Mouse (Mus musculus) gastrocnemius, postnatal 14 days (tissue): ENCODE measurements around the gene Ube2i. TPM values are rescaled to one million over a fixed set of nuclear protein-coding genes. Genes with fewer than 3 reads are reported as not detected.
"Not testable (repeated sequence)": the region's sequence is repeated elsewhere in the genome, so short reads cannot be mapped to it uniquely, and the experiment has no call there.

Experiments used
- DNase-seq: peaks from one replicate; pipeline ENCODE4 v3.0.0; 2021; ENCODE audit warnings: mixed read lengths
- intact Hi-C: fragments of 180-260 bp; cut with DNase I; formaldehyde crosslinking; loops from one replicate; pipeline ENCODE4 v1.15.1; 2025; ENCODE audit warnings: low total_unique reads
- total RNA-seq, 2 experiments: library from RNA; stranded (reverse); gene quantifications; 2 replicates each; pipeline ENCODE4 v1.2.3; 2021

Ube2i gene
- total RNA-seq, 2 experiments from 2014 or later, result 74.9 to 82.6 TPM

GRCm38 (mm10) chr17:25257804-25258261 lies 16.6 kb downstream of the Ube2i start:
- no peak for DNase-seq
- intact Hi-C loops, result no loop called here

GRCm38 (mm10) chr17:25256140-25256754 lies 18.2 kb downstream of the Ube2i start, which contains the start of gene Baiap3:
Gene Baiap3 (minus strand): TSS chr17:25256364.
- DNase-seq, result no peak
- intact Hi-C loops, result no loop called here

DNA sequence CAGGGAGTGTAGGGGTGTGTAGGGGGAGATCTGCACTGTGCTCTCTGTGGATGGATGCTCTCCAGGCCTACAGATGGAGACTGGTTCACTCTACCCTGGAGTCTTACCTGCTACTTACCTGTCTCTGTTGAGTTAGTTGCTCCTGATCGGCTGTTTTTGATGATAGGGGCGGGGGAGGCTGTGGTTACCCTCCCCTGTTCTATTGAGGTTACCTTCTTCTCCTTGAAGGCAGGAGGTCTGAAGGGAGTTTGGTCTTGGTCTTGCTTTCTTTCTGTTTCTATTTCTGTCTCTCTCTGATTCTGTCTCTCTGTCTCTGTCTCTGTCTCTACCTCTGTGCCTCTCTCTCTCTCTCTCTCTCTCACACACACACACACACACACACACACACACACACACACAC lies 19.3 kb downstream of the Ube2i start:
- no peak for DNase-seq
- intact Hi-C loops, result no loop called here

GRCm38 (mm10) chr17:25253760-25254159 lies 20.7 kb downstream of the Ube2i start:
- DNase-seq, result no peak
- intact Hi-C loops, result no loop called here

- DNase-seq, result no peak
- intact Hi-C loops, result no loop called here
Measured at GRCm38 (mm10) chr17:25252643-25253042, 21.8 kb downstream of the Ube2i start.

DNA sequence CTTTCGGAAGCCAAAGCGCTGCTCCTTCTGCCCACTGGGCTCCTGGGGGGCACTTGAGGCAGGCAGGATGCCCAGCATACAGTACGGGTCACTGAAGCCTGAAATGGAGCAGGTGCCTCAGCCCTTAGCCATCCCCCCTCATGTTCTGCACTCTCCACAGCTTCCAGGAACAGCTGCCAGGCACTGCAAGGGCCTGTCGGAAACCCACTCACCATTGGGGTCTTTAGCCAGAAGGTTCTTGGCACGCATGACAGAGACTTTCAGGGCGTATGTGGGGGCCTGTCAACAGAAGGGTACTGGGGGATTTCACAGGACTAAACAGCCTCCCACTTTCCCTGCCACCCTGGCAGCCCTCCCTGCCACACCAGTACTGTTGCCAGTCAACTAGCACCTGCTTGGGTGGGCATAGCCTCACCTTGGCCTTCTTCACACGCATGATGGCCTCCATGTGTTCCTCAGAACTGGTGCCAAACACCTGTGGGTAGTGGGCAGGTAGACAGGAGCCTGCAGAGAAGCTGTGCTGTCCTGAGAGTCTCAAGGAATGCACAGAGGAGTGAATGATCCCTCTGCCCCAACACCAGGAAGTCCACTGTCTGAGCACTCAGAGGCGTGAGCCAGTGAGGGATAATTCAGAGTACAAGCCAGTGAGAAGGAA lies 24.1 kb downstream of the Ube2i start:
- intact Hi-C loops, result no loop called here
- DNase-seq, result no peak

DNA sequence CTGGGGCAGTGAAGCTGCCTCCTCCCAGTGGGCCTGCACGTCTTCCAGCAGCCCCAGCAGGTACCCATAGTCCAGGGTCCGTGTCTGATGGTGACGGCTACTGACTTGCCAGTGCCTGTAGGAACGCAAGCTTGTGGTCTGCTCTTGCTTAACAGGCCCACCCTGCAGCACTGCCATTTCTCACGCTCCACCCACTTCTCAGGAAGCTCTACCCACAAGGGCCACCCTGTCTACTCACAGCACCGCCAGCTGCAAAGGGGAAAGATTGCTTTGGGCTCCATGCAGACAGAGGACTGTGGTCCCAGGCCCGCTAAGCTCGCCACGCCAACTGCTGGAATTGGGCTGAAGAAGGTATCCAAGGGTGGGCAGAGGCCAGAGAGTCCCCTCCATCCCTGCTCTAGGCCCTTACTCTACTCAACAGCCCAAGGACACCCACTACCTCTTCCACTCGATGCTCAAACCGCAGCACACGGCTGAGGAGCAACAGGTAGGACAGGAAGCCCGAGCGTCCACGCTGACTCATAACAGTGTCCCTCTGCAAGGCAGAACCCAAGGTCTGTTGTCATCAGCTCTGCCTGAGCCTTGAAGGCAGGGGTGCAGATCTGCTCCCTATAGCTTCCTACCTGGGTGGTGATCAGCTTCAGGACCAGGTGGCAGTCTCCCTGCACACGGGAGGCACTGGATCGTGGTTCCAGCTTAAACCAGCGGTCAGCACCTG lies 26.2 kb downstream of the Ube2i start:
- DNase-seq, result no peak

DNA sequence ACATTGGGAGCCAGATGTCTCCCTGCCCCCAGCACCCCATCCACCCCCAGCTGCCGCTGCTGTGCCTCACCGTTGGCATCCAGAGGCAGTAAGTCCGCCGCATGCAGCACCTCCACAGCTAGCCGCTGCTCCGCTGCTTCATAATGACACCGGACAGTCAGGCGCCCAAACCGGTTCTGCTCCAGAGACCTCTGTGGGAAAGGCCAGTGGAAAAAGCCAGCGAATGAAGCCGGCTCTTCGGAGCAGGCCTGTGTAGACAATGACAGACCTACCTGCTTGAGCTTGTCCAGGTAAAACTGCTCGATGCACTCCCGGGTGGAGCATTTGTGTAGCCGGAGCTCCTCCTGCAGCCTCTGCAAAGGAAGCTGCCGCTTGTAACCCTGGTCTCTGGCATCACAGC lies 30.2 kb downstream of the Ube2i start:
- intact Hi-C loops, result no loop called here
- no peak for DNase-seq

More for the DNA sequence above, 26.2 kb downstream of the Ube2i start:
- intact Hi-C loops, result loop anchor here (5.0 kb wide), 1 partner anchor 91 kb away; no protein-coding TSS in a partner anchor

DNA sequence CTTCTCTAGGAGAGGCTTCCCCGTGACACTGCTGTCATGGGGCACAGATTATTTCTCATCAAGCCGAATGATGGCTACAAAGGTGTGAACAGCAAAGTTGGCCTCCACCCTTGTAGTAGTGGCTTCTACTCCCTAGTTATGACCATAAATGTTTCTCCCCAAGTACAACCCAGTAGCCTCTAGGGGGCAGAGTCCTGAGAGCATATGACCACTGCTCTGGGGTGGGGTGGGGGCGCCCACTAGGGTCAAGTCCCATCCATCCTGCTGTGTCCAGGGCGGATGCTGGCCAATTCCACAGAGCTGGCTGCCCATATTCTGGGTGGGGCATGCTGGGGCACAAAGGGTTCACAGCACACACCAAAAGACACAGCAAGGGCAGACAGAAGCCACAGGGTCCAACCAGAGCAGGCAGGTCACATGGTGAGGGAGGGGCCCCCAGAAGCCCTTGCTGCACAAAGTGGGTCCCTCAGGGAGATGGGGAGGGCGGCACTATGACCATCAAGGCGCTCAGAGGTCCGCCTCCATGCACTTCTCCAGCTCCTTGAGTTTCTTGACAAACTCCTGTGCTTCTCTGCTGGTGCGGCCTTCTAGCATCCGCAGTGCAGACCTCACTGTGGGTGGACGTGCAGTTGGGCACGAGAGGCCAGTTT lies 31.2 kb downstream of the Ube2i start:
- intact Hi-C loops, result no loop called here
- no peak for DNase-seq

GRCm38 (mm10) chr17:25239695-25240636 lies 34.5 kb downstream of the Ube2i start, which contains the start of the genes Gnptg and Tsr3:
Gene Gnptg (minus strand): TSS chr17:25240124.
Gene Tsr3 (plus strand): TSS chr17:25240170.
- intact Hi-C loops, result no loop called here

DNA sequence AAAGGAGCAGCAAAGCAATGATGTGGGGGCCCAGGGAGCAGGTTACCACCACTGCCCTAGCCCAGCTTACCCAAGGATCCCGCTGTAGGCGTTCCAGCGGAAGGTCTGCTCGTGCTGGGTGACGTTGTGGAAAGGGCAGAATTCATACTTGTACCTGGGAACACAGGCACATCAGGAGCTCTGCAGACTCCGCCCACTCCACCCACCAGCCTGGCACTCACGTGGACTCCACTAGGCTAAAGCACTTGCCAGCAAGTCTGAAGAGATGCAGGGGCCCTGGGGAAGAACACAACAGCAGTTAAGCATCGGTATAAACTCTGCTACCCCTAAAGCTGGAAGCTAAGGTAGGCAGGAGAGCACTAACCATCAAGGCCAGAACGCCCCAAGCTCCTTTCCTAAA lies 38.8 kb downstream of the Ube2i start:
- intact Hi-C loops, result no loop called here
- no peak for DNase-seq

More at GRCm38 (mm10) chr17:25239695-25240636, 34.5 kb downstream of the Ube2i start, which contains the start of the genes Gnptg and Tsr3:
- peak; percentile 87 for DNase-seq

GRCm38 (mm10) chr17:25231621-25232020 lies 42.8 kb downstream of the Ube2i start:
- DNase-seq, intact Hi-C loops: not testable (repeated sequence)

DNA sequence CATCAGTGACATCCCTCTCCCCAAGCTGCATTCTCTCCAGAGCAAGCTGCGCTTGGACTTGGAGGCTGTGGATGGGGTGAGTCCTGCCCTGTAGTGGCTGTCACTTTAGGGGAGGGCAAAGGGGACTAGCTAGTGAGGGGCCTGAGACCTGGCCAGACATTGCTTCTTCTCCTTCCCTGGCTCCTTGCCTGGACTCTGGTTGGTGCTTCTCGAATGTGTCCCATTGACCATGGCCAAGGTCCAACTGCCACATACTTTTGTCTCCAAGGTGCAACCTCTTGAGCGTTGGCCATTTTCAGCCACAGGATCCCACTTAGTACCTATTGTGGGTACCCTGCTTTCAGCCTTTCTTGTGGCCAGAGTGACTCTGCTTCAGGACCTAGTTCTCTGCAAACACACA lies 43.7 kb downstream of the Ube2i start:
- no peak for DNase-seq
- intact Hi-C loops, result no loop called here

- DNase-seq, intact Hi-C loops: not testable (repeated sequence)
Measured at GRCm38 (mm10) chr17:25230014-25230655, 44.3 kb downstream of the Ube2i start.

DNA sequence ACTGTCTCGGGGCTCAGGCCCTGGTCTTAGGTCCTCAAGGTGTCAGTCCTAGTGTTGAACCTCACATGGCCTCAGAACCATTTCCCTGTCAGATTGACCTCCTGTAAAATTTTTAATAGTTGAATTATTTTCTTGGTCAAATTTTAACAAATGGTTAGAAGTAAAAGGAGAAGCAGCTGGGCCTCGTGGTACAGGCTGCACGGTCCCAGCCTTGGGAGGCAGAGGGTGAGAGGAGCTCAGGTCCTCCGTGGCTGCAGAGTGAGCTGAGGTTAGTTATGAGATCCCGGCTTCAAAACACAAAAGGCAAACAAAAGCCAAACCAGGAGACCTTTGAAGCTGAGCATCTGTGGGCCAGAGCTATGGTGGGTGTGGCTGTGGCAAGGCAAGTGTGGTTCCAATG lies 46.4 kb downstream of the Ube2i start:
- DNase-seq, result no peak
- intact Hi-C loops, result no loop called here

DNA sequence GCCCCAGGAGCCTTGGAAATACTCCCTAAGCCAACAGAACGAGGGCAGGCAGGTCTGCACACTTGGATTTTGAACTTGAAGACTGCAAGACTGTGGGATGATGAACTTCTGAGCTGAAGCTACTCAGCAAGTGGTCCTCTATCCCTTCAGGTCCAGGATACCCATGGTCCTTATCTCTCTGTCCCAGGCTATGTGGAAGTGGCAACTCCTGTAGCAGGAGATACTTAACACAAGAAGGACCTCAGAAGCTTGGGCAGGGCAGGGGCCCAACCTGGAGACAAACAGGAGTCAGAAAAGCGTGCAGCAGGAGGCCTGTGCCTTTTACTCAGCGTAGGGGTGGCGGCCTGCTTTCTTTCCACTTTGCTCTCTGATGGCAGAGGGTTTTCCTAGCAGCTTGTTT lies 48.8 kb downstream of the Ube2i start:
- intact Hi-C loops, result no loop called here
- no peak for DNase-seq

DNA sequence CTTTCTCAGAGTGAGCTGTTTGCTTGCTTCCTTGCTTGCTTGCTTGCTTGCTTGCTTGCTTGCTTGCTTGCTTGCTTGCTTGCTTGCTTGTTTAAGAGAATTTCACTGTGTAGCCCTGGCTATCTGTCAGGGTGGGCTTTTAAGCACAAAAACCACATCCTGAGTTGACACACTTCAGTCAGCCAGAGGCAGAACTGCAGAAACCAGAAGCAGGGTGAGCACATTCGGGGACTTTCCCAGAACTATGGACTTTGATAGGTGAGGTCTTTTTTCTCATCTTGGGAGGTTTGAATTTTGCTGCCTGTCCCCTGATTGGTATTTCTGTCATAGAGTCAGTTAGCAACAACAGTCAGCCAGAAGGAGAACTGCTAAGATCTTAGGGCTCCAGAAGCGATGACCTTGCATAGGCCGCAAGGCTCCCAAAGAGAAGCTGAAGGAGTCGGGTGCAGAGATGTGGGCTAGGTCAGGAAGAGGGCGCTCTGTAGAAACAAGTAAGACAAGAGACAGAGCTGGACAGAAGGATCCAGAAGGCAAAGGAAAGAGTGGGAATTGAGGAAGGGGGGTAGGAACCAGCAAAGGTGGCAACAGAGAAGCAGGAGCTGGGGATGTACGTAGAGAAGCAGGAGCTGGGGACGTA lies 49.7 kb downstream of the Ube2i start:
- DNase-seq, result no peak
- intact Hi-C loops, result no loop called here
